ENCODE assay signal across 18 mouse cellular contexts in genomic region chr5:28940972-28941371, GRCm38 (mm10).
DNase-seq lines count a peak whose midpoint lies in the region; ATAC-seq lines count a peak whose summit lies in the region.
"Had no signal": no experiment of that assay in that cellular context is flagged by ENCODE, and none has a peak within 500 bp of the region (broad histone marks: within the 10 kb centered on the region; RNA-seq: fewer than 3 reads in every experiment).

No protein-coding gene starts in this region.

- 69% methylated on average over 5 of the region's 5 CpGs for WGBS in forebrain, embryonic 14.5 days
- WGBS in forebrain, embryonic 13.5 days, result 72% methylated on average over 5 of the region's 5 CpGs
- WGBS in midbrain, embryonic 14.5 days, result 66% methylated on average over 5 of the region's 5 CpGs
- 61% methylated on average over 5 of the region's 5 CpGs for WGBS in midbrain, embryonic 15.5 days
- WGBS in embryonic facial prominence, embryonic 15.5 days, result 54% methylated on average over 5 of the region's 5 CpGs

- no peaks in the 10 kb centered on the region for H3K36me3 ChIP-seq in forebrain, embryonic 14.5 days (ENCODE audit: control insufficient read depth, insufficient read depth, low read length)
- no peaks in the 10 kb centered on the region for H3K36me3 ChIP-seq in forebrain, embryonic 13.5 days (ENCODE audit: poor library complexity, severe bottlenecking)
- H3K36me3 ChIP-seq in midbrain, embryonic 14.5 days (ENCODE audit: control insufficient read depth, insufficient read depth, low read length), result no peaks in the 10 kb centered on the region
- H3K36me3 ChIP-seq in midbrain, embryonic 15.5 days (replicated peaks), result no peaks in the 10 kb centered on the region
- H3K36me3 ChIP-seq in embryonic facial prominence, embryonic 15.5 days, result no peaks in the 10 kb centered on the region
- H3K36me3 ChIP-seq: embryonic facial prominence, embryonic 13.5 days; forebrain, embryonic 10.5 days; forebrain, embryonic 12.5 days had no signal

- H3K9me3 ChIP-seq in forebrain, embryonic 14.5 days (replicated peaks; ENCODE audit: control insufficient read depth, low read length), result no peaks in the 10 kb centered on the region
- H3K9me3 ChIP-seq in forebrain, embryonic 13.5 days (replicated peaks), result no peaks in the 10 kb centered on the region
- no peaks in the 10 kb centered on the region for H3K9me3 ChIP-seq in midbrain, embryonic 14.5 days (ENCODE audit: control insufficient read depth, low read length)
- no peaks in the 10 kb centered on the region for H3K9me3 ChIP-seq in midbrain, embryonic 15.5 days
- H3K9me3 ChIP-seq in embryonic facial prominence, embryonic 15.5 days (replicated peaks), result no peaks in the 10 kb centered on the region
- H3K9me3 ChIP-seq: embryonic facial prominence, embryonic 13.5 days; forebrain, embryonic 10.5 days; forebrain, embryonic 12.5 days had no signal

- H3K27ac ChIP-seq in forebrain, embryonic 14.5 days (ENCODE audit: low read depth, low read length), result no peak overlapping the region
- H3K27ac ChIP-seq in forebrain, embryonic 13.5 days, result no peak overlapping the region
- H3K27ac ChIP-seq in midbrain, embryonic 14.5 days (replicated peaks; ENCODE audit: low read depth, low read length), result no peak overlapping the region
- H3K27ac ChIP-seq in midbrain, embryonic 15.5 days, result no peak overlapping the region
- H3K27ac ChIP-seq in embryonic facial prominence, embryonic 15.5 days (replicated peaks), result no peak overlapping the region
- H3K27ac ChIP-seq: embryonic facial prominence, embryonic 13.5 days; forebrain, embryonic 10.5 days; forebrain, embryonic 12.5 days had no signal

- no peak overlapping the region for H3K4me3 ChIP-seq in forebrain, embryonic 14.5 days (ENCODE audit: low read depth, low read length)
- H3K4me3 ChIP-seq in forebrain, embryonic 13.5 days, result no peak overlapping the region
- no peak overlapping the region for H3K4me3 ChIP-seq in midbrain, embryonic 14.5 days (replicated peaks; ENCODE audit: low read depth, low read length)
- no peak overlapping the region for H3K4me3 ChIP-seq in midbrain, embryonic 15.5 days
- no peak overlapping the region for H3K4me3 ChIP-seq in embryonic facial prominence, embryonic 15.5 days (replicated peaks)
- H3K4me3 ChIP-seq: embryonic facial prominence, embryonic 13.5 days; erythroblast, embryonic 14.5 days; forebrain, embryonic 10.5 days; forebrain, embryonic 12.5 days had no signal

- H3K4me2 ChIP-seq in forebrain, embryonic 14.5 days (ENCODE audit: low read length), result no peak overlapping the region
- H3K4me2 ChIP-seq in forebrain, embryonic 13.5 days, result no peak overlapping the region
- no peak overlapping the region for H3K4me2 ChIP-seq in midbrain, embryonic 14.5 days (ENCODE audit: low read length)
- no peak overlapping the region for H3K4me2 ChIP-seq in midbrain, embryonic 15.5 days
- no peak overlapping the region for H3K4me2 ChIP-seq in embryonic facial prominence, embryonic 15.5 days (replicated peaks)
- H3K4me2 ChIP-seq: embryonic facial prominence, embryonic 13.5 days; forebrain, embryonic 12.5 days had no signal

- ATAC-seq in forebrain, embryonic 14.5 days, result no peak
- ATAC-seq in forebrain, embryonic 13.5 days, result no peak
- ATAC-seq in midbrain, embryonic 14.5 days (ENCODE audit: low FRiP score, low TSS enrichment), result no peak
- ATAC-seq in midbrain, embryonic 15.5 days (replicated peaks), result no peak
- ATAC-seq in embryonic facial prominence, embryonic 15.5 days (ENCODE audit: insufficient number of reproducible peaks, low FRiP score, low TSS enrichment, low read depth), result peak; percentile 73
- ATAC-seq: forebrain, embryonic 16.5 days had no signal

- H3K9ac ChIP-seq in forebrain, embryonic 14.5 days (ENCODE audit: low read length), result no peak overlapping the region
- no peak overlapping the region for H3K9ac ChIP-seq in forebrain, embryonic 13.5 days
- H3K9ac ChIP-seq in midbrain, embryonic 14.5 days (replicated peaks; ENCODE audit: low read length), result no peak overlapping the region
- no peak overlapping the region for H3K9ac ChIP-seq in midbrain, embryonic 15.5 days
- no peak overlapping the region for H3K9ac ChIP-seq in embryonic facial prominence, embryonic 15.5 days
- H3K9ac ChIP-seq: embryonic facial prominence, embryonic 13.5 days; forebrain, embryonic 12.5 days had no signal

- H3K4me1 ChIP-seq in forebrain, embryonic 14.5 days (ENCODE audit: control insufficient read depth, insufficient read depth, low read length), result no peaks in the 10 kb centered on the region
- H3K4me1 ChIP-seq in forebrain, embryonic 13.5 days, result 0 out of 2 replicates have a peak, but pooled peaks cover 6% of the 10 kb centered on the region
- H3K4me1 ChIP-seq in midbrain, embryonic 14.5 days (ENCODE audit: control insufficient read depth, insufficient read depth, low read length), result no peaks in the 10 kb centered on the region; the same call in 1 of the 2 replicates
- peaks cover 3% of the 10 kb centered on the region; the same call in 1 of the 2 replicates for H3K4me1 ChIP-seq in midbrain, embryonic 15.5 days
- no peaks in the 10 kb centered on the region for H3K4me1 ChIP-seq in embryonic facial prominence, embryonic 15.5 days

- no peaks in the 10 kb centered on the region for H3K27me3 ChIP-seq in forebrain, embryonic 14.5 days (replicated peaks; ENCODE audit: control insufficient read depth, insufficient read depth, low read length)
- no peaks in the 10 kb centered on the region for H3K27me3 ChIP-seq in forebrain, embryonic 13.5 days
- no peaks in the 10 kb centered on the region for H3K27me3 ChIP-seq in midbrain, embryonic 14.5 days (ENCODE audit: control insufficient read depth, insufficient read depth, low read length)
- 0 out of 2 replicates have a peak, but pooled peaks cover 2% of the 10 kb centered on the region for H3K27me3 ChIP-seq in midbrain, embryonic 15.5 days (replicated peaks)
- H3K27me3 ChIP-seq in embryonic facial prominence, embryonic 15.5 days, result no peaks in the 10 kb centered on the region
- H3K27me3 ChIP-seq: embryonic facial prominence, embryonic 13.5 days; forebrain, embryonic 12.5 days had no signal

- DNase-seq in forebrain, embryonic 14.5 days (ENCODE audit: low spot score), result peak; percentile 4
- peak; percentile 18 for DNase-seq in midbrain, embryonic 14.5 days
- no peak for DNase-seq in spleen, postnatal 4 days (ENCODE audit: low spot score in 2 of 2)
- DNase-seq: adrenal gland, adult 2 months; adrenal gland, postnatal 10 days; adrenal gland, postnatal 25 days; cerebellum, adult 11-12 months; cerebellum, adult 2 months; cerebellum, adult 9-10 months; cerebellum, postnatal 25 days had no signal

Comparison
In these comparisons a context has a peak if more than half of its experiments do, and no peak if none do; other contexts are left out.
1. DNase-seq: peak in forebrain, embryonic 14.5 days (single experiment) and midbrain, embryonic 14.5 days (single experiment); none in spleen, postnatal 4 days (0 of 2).